Mouse (Mus musculus) spleen, postnatal 10 days (tissue): ENCODE measurements around the gene U2af1l4.

Source experiments
- DNase-seq, 2 experiments: peaks; one replicate each; pipeline ENCODE4 v3.0.0; 2021 to 2022; ENCODE audit warnings: low spot score in 2 of 2

The U2af1l4 gene

DNA sequence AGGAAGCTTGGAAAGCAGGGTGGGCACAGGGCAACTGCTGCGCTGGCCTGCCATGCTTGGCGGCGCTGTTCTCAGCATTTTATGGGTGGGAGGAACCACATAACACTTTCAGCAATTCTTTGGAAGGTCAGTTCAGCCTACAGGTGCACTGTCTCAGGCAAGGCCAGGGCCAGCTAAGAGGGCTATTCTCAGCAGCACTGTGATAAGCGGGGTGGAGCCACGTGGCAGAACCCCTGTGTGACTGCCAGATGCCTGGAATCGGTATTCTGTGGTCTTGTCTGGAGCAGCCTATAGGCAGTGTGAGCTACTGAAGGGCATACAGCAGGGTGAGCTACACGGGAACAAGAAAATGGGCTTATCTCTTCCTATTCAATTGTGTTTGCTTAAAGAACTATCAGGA lies 46.9 kb downstream of the U2af1l4 start:
- no peak for DNase-seq

DNA sequence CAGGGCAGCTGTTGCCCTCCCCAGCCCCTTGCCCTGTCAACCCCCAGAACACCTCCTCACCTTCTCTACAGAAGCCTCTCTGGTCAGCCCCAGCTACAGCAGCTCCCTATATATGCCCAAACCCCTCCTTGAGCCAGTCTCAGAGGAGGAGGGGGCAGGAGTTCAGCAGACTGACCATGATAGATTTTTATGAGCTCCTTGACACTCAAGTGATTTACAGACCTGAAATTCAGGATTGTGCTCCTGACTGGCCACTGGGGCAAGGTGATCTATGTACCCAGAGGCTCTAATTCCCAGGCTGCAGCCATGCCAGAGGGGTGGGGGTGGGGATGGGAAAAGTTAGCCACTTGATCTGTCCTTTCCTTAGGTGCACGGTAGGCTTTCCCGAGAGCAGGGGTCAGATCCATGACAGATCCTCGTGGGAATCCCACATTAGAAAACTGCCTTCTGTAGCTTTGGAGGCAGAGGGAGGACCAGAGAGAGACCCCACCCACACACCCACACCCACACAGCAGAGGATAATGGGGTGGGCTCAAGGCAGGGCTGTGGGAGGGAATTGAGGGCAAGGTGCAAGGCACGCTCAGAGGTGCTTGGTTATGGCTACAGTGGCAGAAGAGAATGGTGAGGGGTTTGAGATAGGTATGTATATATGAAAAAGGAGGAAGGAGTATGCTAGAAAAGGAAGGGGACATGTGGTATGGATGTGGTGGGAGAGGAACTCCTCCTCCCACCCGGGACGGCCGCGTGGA lies 49.7 kb downstream of the U2af1l4 start, which contains the start of gene Upk1a:
Gene Upk1a, minus strand, starts transcription at position 194 of the 749 bp plus-strand sequence.
- DNase-seq: no peak

DNA sequence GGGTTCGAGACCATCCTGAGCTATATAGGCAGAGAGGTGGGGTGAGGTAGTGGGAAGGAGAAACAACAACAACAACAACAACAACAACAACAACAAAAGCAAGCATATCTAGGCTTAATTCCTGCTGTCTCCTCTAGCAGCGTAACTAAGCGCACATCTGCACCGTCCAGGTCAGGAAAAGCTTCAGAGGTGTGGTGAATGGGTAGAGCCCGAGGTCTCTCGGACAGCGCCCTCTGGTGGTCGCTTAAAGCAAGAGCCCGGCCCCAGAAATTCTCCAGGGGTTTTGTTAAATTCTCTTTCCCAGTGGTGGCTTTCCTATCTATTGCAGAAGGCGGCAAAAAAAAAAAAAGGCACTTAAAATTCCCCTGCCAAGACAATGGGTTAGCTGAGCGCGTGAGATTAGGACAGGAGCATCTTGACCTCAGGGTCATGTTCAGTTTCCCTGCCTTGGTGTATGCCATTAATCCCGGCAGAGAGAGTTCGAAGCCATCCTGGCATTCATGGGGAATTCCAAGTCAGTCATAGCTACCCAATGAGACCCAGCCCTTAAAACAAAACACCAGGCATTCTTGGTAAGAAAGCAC lies 50.5 kb downstream of the U2af1l4 start:
- peak; percentile 55 to 82 for DNase-seq

DNA sequence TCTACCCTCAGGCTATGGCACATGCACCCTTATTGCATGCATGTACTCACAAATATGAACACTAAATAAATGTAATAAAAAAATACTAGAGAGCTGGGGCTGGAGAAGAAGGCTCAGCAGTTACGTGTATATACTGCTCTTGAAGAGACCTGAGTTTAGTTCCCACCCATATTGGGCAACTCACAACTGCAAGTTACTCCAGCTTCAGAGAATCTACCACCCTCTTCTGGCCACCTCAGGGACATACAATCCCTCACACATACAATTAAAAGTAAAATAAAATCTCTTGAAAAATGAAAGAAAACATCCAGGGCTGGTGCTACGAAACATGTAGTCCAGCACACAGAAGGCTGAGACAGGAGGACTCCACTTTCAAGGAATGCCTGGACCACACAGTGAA lies 51.4 kb downstream of the U2af1l4 start:
- no peak for DNase-seq
